Mouse (Mus musculus) retina, postnatal 1 day (tissue): ENCODE measurements around the gene Cd55b.
"Not testable (repeated sequence)": the region's sequence is repeated elsewhere in the genome, so short reads cannot be mapped to it uniquely, and the experiment has no call there.

Source experiments
- DNase-seq: peaks from one replicate; pipeline ENCODE4 v3.0.0-alpha.2; 2012

The Cd55b gene

DNA sequence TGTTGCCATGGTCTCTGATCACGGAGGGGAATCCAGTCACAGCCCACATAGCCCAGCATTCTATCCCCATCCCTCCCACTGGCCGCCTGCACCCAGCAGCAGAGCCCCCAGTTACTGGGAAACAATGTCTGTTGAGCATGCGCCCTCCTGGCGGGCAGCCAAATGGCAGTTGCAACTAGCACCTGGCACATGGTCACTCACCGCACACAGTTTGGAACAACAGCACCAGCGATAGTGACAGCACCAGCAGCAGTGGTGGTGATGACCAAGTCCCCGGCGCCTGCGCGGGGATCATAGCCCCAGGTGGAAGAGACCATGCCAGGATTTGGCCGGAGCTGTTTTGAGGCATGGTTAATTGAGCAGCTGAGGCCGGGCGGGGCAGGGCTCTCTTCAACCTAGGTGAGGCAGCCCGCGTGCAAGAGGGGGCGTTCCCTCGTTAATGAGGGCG lies at the start of gene Cd55b:
Gene Cd55b (minus strand): TSS at position 346 of the 448 bp plus-strand sequence.
- peak; percentile 59 for DNase-seq

DNA sequence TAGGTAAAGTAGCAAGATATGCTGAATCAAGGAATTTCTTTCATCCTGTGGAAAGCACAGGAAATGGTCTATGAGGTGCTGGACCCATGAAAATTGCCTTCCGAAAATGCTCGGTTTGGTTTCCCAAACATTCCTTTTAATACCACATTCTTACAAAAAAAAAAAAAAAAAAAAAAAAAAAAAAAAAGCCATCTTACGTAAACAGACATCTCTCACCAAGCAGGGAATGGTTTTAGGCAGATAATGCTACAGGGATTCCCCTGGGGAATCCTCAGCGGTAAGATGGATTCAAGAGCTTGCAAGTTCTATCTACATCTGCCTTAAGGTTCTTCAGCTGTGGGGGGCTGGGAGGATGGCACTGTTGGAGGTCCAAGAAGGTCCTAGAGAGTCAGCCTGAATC lies 47.3 kb upstream of the Cd55b start:
- DNase-seq = no peak

DNA sequence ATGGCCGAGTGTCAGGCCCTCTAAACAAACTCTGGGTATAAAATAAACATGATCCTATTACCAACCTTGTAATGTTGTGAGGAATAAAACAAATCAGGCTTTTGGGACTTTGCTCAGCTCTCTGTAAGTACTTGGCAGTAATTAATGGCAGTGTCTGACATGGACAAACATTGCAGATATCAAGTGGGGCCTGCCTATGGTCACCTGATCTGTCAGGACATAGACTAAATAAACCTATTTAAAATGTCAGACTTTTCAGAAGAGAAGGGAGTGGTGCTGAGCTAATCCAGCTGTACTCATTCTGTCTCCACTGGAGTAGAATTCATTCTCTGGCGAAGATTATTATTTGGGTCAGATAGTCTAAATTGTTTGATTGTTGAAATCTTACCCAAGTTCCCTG lies 44.6 kb upstream of the Cd55b start:
- no peak for DNase-seq

DNA sequence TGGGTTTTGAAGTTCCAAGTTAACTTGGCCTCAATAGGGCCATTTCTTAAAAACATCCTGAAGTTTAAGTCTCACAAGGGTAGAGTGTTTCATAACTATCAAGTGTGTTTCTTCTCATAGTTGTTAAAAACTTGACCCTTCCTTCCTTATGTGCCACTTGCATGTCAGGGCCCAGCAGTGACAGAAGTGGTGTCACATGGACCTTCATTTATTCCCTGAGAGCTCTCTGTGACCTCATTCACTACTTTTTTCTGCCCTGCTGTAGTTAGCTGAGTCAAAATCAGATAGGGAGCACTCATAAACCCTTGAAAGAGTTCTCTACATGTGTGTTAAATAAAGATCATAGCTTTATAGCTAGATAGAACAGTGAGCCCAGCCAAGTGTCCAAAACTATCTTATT lies 41.4 kb upstream of the Cd55b start:
- DNase-seq = no peak

DNA sequence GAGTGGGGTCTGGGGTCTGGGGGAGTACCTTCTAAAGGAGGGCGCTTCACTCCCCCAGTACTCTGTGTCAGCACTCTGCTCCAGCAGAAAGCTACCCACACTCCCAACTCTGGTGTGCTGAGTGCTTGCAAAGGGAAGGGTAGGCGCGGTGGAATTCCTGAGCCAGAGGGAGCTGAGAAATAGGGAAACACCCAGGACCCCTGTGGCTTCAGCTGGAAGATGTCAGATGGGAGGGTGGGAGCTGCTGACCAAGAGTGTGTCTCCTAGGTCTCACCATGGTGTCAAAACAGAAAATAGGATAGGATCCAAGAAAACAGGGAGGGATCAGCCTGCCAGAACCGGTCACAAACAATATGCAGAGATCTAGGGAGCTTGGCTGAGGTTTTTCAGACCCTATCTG lies 40.1 kb upstream of the Cd55b start:
- no peak for DNase-seq

DNA sequence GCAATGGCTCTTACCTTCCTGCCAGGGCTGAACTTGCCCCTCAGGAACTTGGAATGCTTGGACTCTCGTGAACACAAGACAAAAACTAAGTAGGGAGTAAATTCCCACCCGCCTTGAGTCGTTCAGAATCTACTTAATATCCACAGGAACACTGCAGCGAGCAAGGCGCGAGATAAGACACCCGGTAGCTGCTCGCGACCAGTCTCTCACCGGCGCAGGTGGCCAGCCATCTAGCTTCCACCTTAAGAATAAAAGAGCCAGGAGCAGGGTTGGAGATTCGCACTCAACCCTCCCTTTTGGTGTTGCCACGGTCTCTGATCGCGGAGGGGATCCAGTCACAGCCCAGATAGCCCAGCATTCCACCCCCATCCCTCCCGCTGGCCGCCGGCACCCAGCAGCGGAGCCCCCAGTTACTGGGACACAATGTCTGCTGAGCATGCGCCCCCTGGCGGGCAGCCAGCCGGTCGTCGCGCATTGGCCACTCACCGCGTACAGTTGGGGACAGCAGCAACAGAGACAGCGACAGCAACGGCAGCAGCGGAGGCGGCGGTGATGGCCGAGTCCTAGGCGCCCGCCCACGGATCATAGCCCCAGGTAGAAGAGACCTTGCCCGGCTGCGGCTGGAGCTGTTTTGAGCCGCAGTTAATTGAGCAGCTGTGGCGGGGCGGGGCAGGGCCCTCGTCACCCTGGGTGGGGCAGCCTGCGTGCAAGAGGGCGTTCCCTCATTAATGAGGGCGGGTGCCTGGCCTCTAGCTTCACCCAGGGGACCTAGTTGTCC lies 39.5 kb upstream of the Cd55b start, which contains the start of gene Cd55:
Gene Cd55 (minus strand): TSS at position 661 of the 778 bp plus-strand sequence.
- peak; percentile 93 for DNase-seq

DNA sequence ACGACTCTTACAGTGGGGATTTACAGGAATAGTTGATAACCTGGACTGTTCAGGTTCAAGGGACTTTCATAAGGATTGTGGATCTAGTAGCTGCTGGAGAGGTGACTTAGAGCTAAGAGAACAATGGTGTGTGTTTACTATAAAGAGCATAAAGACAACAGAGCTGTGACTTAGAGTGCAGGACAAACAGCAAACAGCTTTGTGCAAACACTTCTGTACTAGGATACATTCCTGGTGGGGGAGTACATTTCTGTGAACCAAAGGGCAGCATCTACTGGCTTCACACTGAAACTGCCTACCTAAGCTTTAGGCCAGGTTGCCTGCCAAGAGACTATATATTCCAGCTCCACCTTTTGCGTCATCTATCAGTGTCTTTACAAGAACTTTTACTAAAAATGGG lies 32.3 kb upstream of the Cd55b start:
- DNase-seq = no peak

DNA sequence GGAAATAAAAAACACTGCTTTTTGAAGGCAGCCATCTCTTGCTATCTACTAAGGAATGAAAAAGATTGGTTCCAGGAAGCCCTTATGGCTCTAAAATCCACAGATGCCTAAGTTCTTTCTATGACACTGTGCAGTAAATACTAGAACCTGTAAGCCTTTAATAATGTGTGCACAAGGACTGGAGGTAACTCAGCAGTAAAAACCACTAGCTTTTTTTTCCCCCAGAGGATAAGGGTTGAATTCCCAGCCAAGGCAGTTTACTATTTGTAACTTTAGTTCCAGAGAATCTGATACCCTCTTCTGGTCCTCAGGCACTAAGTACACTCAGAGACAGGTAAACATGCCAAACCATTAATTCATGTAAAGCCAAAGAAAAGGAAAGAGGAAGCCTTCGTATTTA lies 20.1 kb upstream of the Cd55b start:
- not testable (repeated sequence) for DNase-seq

DNA sequence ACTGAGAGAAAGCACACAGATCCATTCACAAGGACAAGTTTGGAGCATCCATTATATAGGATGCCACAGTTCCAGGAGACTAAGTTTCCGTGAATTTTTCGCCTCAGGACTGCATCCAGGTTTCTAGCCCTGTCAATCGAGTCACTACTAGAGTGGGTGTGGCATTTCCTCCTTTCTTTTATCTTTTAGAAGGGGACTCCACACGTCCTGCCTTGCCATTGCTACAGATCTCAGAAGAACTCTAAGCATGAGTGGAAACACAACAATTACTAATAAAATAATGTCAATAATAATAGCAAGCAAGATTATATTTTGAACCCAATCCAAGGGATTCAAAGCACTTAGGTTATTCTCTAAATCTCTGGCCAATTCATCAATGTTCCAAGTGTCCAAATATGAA lies 8.1 kb upstream of the Cd55b start:
- no peak for DNase-seq

DNA sequence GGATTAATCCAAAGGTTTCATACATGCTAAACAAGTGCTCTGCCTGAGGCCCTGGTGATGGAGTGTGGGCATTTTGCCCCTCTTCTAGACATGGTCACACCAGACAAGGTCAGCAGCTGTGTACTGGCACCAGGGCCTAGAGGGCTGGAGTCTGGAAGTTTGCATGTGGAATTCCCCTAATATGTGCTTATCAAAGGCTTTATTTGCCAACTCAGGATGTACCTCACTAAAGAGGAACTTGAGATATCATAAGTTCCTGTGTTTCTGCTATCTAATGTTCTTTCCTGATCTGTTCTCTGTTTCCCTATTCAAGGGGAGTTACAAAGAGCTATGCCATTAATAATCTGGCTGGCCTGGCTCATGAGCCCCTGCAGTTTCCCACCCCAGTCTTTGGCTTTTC lies 5.9 kb upstream of the Cd55b start:
- DNase-seq = not testable (repeated sequence)

DNA sequence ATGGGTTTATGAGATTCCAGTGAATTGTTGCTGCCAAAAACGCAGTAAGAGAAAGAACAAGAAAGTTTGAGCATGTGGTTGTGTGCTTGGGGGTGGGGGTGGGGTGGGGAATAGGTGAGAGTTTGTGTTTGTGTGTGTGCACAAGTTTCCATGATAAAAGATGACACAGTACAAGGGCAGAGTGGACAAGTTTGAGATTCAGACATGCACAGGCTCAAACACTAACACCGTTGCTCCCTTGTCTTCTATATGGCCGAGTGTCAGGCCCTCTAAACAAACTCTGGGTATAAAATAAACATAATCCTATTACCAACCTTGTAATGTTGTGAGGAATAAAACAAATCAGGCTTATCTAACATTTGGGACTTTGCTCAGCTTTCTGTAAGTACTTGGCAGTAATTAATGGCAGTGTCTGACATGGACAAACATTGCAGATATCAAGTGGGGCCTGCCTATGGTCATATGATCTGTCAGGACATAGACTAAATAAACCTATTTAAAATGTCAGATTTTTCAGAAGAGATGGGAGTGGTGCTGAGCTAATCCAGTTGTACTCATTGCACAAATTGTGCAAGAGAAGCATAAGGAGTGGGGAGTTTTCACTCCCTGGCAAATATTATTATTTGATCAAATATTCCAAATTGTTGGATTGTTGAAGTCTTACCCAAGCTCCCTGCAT lies 4.5 kb upstream of the Cd55b start:
- not testable (repeated sequence) for DNase-seq

DNA sequence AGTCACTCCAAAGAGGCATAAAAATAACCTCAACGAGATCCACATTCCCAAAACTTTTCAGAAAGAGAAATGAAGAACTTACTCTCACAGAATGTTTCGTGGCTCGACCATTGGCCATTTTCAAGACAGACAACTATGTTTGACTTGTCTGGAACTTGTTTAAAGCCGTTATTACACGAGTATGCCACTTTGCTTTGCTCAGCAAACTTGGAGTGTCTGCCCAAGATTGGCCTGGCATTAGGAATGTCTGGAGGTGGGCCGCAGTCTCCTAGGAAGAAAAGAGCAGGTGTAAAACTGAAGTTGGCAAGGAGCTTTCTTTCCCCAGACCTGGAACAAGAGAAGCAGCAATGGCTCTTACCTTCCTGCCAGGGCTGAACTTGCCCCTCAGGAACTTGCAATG lies 776 bp downstream of the Cd55b start:
- not testable (repeated sequence) for DNase-seq

DNA sequence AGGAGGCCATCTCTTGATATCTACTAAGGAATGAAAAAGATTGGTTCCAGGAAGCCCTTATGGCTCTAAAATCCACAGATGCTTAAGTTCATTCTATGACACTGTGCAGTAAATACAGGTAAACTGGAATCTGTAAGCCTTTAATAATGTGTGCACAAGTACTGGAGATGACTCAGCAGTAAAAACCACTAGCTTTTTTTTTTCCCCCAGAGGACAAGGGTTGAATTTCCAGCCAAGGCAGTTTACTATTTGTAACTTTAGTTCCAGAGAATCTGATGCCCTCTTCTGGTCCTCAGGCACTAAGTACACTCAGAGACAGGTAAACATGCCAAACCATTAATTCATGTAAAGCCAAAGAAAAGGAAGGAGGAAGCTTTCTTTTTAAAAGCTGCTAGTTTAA lies 25.7 kb downstream of the Cd55b start:
- DNase-seq = not testable (repeated sequence)

DNA sequence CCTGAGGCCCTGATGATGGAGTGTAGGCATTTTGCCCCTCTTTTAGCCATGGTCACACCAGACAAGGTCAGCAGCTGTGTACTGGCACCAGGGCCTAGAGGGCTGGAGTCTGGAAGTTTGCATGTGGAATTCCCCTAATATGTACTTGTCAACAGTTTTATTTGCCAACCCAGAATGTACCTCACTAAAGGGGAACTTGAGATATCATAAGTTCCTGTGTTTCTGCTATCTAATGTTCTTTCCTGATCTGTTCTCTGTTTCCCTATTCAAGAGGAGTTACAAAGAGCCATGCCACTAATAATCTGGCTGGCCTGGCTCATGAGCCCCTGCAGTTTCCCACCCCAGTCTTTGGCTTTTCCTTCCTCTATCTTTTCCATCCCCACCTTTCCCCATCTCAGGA lies 35.5 kb downstream of the Cd55b start:
- DNase-seq = not testable (repeated sequence)

DNA sequence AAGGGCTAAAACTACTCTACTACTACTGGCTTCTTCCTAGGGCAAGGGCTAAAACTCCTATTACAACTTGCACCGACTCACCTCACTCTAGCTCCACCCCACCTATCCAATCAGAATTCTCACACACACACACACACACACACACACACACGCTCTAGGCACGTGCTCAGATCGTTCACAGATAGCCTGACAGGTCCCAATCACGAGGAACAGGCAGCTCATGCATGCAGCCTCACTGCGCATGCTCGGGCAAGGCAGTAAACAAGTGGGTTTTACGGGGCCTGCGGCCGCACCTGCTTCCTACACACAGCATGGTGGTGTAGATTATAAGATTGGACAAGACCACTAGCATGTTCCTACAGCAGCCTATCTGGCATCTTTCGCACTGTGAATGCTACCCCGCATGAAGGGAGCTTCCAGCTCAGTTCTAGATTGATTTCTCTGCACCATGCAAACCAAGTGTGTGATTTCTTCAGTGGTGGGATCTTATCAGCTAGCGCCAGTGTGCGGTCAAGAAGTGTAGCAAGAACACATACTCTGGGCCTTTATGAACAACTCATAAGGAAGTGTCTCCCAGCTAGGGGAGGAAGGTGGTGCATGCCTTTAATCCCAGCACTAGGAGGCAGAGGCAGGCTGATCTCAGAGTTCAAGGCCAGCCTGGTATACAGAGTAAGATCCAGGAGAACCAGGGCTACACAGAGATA lies 44.9 kb downstream of the Cd55b start:
- DNase-seq = no peak

DNA sequence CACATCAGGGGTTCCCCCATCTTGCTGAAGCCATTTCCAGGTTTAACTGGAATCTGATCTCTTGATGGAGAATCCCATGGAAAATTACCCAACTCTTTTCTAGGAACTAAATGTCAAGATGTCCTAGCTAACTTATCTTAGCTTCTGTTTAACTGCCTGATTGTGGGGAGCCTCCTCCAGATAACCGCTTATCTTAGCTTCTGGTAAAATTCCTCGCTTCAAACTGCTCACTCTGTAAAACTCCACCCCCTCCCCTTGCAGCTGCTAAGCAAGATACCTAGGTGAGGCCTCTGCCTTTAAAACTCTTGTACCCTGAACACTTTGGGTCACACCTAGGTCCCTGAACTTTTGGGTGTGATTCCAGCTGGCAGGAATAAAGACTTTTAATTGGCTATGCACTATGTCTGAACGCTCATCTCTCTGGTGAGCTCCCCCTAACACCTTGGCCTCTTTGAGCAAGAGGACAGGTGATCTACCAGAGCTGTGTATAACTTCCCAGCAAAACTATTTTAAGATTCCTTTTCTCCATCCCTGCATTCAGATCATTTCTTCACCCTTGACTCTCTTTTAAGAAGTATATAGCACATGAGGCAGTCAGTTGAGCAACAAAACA lies 48.5 kb downstream of the Cd55b start:
- no peak for DNase-seq

DNA sequence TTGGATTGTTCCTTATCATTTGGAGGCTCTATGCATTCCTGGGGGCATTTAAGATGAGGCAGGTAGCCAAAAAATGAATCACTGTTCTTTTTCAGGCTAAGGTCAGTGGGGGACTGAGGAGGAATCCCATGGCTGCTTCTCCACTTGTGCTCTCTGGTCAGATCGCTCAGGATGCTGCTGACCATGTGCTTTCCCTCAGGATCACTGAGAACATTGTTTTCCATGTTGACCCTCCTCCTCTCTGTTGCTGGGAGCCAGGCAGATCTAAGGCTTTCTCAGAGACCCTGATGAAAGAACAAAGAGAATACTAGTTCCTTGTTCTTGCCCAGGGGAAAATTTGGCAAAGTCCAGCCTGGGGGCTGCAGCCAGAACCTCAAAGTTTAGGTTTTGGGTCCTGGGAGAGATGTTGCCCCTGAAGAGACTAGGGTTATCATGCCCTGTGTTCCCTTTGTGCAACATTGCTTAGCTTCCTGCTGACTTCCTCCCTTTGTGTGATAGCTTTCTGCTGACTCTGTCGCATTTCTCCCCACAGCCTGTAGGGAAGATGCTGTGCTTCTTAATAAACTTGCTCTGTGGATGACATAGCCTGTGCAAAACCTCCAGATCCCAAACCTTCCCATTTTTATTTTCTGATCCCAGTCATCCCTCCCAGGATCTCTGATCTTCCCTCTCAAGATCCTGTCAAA lies 49.3 kb downstream of the Cd55b start:
- DNase-seq = no peak

DNA sequence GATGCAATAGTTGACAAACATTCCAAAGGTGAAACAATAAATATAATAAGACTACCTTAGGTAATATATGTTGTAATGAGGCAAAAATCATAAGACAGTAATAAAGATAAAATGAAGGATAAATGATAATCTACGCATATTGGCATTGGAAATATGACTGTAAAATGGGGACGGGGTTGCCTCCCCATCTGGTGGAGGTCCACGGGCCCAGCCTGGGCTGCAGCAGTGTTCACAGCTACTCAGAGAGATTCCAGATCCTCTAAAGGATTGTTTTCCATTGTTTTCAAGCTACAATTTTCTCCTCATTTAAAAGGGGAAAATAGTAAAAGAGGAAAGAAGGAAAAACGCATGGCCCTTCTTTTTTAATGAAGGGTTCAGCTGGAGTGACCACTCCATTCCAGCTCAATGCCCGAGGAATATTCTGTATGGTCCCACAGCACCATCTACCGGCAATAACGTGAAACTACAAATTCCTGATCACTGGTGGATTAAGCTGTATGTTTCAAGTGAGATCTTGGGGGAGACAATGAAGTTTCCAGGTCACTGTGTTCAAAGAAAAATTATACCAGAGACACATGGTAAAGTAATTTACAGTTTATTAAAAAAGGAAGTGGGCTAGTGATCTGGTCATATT lies 50.8 kb downstream of the Cd55b start:
- DNase-seq = peak; percentile 85

DNA sequence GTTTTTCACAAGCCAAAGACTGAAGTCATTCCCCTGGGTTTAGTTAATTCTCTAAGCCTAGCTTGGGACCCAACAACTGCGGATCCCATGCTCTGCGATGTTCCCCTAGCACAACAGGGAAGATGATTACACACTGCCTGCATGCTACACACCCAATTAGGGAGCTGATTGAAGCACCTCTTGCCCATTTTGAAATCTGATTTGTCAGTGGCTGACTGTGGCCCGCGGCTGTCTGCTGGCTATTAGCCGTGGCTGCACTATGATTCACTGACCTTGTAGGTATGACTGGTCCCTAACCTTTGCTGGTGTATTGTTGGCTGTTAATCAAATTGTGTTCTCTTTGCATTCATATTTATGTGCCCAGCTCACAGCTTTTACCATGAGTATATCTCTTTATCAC lies 51.5 kb downstream of the Cd55b start:
- no peak for DNase-seq

DNA sequence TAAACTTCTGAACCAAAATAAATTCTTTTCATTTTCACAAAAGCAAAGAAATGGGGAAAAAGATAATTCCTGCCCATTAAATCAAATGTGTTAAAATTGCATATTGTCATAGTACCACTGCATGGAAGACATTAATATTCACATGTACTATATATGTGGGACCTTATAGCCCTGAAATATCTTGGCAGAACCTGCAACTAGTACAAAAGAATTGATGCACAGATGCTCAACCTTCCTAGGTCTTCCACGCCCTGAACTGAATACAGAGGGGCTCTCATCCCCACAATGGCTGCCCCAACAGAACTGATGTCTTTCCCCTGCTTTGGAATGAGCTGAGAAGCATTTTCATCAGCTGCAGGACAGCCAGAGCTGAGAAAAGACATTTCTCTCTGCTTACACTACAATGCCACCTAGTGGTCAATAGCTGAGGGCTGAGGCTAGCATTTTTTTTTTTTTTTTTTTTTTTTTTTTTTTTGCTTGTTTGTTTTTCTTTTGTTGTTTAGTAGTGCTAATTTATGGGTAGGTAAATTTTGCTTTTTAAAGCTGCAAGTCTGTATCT lies 72.7 kb downstream of the Cd55b start:
- peak; percentile 80 for DNase-seq

DNA sequence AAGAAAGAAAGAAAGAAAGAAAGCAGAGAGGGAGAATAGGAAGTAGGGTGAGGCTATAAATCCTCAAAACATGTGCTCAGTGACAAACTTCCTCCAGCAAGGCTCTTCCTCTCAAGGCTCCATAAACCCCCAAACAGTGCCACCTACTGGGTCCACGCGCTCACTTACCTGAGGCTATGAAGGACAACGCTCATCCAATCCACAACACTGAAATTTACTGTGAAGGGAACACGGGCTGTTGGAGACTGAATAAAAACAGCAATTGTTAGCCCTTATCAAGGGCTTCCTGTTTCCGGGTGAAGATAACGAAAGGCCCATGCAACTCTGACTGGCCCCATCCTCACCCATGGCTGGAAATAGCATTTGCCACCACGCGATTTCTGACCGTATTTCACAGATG lies 80.4 kb downstream of the Cd55b start:
- peak; percentile 5 for DNase-seq
